Mouse (Mus musculus): ENCODE data around the gene Phykpl.

Phykpl gene

DNA sequence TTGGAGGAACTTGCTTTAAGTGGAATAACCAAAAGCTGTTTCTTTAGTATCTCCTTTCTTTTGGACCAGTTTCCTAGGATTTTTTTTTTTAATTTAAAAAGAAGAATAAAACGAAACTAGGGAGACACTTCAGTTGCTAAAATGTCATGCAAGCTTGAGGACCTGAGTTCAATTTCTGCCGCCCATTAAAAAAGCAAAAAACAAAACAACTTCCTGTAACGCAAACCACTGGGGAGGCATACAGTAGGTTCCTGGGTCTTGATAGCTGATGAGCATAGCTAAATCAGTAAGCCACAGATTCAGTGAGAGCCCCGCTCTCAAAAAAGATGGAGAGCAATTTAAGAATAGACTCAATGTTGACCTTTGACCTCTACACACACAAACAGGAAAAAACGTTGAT is 53.9 kb downstream of the Phykpl start:
- DNase-seq (ENCODE audit: extremely low read depth, insufficient read length, low spot score) = no peak

DNA sequence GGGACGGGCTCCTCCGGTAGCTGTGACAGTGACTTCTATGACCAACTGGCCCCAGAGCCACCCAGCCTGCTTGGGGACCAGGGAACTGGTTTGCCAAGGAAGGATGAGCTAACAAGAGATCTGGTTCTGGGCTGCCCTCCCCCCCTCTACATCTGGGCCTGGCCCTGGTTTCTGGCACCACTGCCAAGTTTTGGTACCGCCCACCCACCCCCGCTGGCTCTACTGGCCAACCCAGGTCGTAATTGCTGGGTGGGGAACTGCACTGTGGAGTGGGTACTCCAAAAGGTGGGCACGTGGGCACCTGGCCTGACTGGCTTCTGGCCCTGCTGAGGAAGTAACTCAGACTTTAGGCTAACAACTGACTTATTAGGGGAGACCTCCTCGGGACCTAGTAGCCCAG is 56.2 kb downstream of the Phykpl start:
- no peak for DNase-seq (ENCODE audit: extremely low read depth, insufficient read length, low spot score)

DNA sequence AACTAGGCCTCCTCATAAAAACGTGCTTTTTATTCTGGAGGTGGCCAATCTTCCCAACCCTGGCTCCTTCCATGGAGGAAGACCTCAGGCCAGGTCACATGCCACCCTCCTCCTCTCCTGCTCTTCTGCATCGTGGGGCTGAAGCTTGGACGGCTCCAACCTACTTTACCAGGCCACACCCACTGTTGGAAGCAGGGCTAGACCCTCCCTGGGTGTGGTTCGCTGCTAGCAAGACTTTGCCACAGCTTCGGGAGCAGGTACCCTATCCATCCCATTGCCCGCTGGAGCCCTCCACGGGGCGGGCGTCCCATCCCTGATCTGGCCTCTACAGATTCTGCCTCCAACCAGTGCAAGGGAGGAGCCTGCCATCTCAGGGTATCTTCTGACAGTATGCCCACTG is 58.6 kb downstream of the Phykpl start:
- DNase-seq (ENCODE audit: extremely low read depth, insufficient read length, low spot score) = no peak

DNA sequence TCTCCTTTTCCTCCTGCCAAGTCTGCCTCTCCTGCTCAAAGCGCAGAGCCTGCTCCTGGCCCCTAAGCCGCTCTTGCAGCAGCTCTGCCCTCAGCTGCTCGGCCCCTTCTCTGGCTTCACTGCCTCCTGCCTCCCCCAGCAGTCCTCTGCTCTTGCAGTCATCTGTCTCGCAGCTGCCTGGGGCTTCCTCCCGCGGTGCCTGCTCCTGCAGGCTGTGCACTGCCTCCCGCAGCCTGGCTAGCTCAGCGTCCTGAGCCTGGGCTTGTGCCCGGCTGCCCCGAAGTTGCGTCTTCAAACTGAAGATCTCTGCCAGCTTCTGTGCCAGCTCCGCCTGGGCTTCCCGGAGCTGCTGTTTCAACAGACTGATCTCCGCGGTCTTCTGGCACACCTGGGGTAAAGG is 59.2 kb downstream of the Phykpl start:
- no peak for DNase-seq (ENCODE audit: extremely low read depth, insufficient read length, low spot score)

DNA sequence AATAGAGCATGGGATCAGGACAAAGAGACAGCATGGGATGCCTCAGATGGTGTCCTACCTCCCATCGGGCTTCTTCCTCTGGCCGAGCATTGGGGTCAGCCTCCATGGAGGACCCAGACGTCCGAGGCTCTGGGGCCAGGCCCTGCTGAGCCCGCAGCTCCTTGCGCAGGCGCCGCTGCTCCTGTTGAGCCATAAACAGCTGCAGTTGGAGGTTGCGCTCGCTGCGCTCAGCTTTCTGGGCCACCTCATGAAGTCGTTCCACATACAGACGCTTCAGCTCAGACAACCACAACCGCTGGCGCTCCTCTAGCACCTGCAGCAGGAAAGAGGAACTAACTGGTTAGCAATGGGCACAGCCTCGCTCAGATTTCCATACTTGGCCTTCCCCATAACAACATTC is 59.7 kb downstream of the Phykpl start:
- DNase-seq (ENCODE audit: extremely low read depth, insufficient read length, low spot score) = no peak

DNA sequence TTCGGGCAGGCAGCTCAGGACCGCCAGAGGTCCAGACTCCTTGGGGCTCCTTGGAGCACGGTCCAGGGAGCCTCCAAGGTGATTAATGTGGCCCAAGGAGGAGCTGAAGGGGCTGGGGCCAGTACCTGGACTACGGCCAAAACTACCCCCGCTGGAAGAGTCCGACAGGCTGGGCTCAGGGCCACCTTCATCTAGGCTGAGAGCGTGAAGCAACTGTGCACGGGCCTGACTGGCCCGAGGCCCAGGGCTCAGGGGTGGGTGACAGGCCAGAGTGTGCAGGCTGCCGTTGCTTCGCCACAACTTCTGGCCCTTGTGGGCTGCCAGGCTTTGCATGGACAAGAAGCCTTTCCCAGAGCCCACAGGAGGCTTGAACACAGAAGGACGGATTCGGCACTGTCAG is 60.7 kb downstream of the Phykpl start:
- no peak for DNase-seq (ENCODE audit: extremely low read depth, insufficient read length, low spot score)

DNA sequence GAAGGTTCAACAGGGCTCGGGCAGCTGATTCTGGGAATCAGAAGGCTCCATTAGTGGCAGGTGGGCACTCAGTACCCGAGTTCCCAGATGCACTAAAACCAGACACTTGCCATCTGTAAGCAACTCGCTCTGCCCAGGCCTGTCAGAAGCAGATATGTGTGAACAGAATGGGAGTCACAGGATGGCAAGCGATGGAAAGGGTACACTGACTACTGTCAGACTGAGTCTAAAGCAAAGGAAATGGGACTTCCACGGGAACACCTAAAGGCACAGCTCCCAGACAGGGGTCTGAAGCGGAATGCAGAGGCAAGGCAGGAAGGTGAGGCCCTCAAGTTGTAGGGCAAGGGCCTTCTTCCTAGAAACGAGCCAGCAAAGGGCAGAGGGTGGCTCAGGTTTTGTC is 61.7 kb downstream of the Phykpl start:
- no peak for DNase-seq (ENCODE audit: extremely low read depth, insufficient read length, low spot score)

DNA sequence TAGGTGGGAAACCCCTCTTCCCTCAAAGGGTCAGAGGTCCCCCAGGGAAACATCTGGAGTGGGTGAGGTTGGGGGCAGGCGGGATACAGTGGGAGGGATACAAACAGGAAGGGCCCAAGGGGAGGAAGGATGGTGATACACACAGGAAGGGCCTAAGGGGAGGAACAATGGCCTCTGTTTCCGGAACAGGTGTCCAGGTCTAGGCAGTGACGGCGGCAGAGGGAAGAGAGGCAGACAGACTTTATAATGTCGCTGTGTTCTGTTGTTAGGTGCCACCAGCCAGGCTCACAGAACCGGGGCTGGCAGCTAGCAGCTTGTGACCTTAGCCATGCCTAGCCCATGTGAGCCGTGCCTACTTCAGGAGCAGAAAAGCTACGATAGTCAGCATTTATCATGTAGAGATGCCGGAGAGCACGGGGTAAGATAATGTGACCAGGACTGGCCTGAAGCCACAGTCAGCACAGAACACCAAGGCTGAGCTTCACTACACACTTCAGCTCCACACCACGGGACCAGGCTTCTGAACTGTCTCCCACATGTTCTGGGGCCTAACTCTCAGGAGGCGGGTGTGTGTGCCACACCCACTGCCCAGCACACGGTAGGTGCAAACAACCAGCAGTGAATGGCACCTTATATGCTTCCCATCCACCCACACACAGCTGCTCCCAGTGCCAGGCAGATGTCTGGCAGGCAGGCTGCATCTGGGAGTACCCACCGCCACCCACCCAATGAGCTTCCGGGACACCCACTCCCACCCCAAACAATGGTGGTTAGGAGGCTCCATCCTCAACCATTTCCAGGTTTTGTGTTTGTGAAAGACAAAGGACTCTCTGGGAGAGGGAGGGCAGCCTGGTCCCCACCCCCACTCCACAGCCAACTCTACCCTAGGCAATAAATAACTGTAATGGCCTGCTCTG is 62.5 kb downstream of the Phykpl start:
- DNase-seq (ENCODE audit: extremely low read depth, insufficient read length, low spot score) = no peak

DNA sequence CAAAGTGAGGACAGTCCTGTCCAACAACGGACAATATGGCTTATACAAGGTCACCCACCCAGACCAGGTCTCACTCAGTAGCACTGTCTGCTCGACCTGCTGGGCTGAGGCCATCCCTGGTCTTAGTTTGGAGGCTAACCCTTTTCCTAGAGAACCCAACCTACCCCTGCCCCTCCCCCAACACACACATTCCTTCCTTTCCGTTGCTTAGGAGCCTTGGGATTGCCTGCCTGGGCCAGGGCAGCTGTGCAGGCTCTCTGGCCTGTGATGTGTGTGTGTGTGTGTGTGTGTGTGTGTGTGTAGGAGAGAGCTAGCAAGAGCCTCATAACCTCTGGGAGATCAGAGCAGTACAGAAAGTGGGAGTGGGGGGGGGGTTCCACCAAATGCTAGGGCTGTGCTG is 64.0 kb downstream of the Phykpl start:
- DNase-seq (ENCODE audit: extremely low read depth, insufficient read length, low spot score) = no peak

DNA sequence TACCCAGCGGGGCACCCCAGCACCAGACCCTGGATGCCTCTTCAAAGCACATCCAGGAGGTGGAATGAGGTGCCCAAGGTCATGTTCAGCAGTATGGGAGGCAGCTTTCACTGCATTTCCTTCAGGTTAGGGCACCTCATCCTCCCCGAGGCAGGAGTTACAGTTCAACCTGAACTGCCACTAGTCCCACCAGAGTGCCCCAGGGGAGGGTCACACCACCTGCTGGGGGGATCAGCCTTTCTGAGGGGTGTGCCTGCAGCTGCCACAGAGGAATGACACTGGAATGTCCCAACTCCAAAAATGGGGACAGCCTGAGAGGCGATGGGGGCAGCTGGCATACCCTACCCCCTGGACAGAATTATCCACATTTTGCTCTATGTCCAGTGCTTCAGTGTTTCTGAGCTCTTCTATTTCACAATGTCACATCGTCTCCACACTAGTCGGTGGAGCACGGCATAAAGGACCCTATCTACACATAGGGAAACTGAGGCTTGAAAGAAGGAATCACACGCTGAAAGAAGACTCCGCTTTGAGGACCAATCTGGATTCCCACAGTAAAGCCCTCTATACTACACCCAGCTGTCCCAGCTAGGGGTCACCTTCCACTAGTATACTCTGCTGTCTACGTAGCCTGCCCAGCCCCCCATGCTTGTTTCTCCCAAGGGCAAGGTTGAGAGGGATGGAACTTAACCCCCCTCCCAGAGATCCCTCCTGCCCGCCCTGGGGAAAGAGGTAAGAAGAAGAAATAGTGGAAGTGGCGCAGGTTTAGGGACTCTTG is 64.7 kb downstream of the Phykpl start:
- no peak for DNase-seq (ENCODE audit: extremely low read depth, insufficient read length, low spot score)

DNA sequence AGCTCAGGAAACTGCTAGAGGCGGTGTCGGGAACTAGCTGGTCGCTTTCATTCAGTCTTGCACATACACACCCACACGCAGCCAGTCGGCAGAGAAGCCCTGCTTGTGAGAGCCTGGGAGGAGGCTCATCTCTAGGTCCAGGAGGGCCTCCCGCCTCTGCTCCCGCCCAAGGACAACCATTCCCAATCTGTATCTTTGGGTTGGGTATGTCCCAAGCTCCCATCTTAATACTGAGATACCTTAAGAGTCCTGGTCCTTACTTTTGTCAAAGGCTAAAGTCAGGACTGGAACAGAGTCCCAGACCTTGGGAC is 65.3 kb downstream of the Phykpl start:
- DNase-seq (ENCODE audit: extremely low read depth, insufficient read length, low spot score) = peak; percentile 47

DNA sequence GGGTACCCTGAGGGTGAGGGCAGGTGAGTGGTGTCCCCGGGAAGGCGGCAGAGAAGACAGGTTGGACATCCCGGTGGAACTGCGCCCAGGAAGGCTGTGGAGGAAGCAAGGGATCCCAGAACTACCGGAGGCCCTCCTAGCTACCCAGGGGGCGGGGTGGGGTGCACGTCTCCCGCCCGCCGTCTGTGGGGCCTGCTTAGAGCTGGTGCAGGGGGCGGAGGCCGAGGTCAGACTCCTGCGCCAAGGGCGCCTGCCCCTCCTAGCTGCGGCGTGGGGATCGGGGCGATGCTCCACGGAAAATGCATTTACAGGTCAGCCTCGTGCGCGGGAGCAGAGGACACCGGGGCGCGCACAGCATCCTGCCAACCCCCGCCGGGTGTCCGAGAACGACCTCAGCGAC is 65.7 kb downstream of the Phykpl start:
- no peak for DNase-seq (ENCODE audit: extremely low read depth, insufficient read length, low spot score)

DNA sequence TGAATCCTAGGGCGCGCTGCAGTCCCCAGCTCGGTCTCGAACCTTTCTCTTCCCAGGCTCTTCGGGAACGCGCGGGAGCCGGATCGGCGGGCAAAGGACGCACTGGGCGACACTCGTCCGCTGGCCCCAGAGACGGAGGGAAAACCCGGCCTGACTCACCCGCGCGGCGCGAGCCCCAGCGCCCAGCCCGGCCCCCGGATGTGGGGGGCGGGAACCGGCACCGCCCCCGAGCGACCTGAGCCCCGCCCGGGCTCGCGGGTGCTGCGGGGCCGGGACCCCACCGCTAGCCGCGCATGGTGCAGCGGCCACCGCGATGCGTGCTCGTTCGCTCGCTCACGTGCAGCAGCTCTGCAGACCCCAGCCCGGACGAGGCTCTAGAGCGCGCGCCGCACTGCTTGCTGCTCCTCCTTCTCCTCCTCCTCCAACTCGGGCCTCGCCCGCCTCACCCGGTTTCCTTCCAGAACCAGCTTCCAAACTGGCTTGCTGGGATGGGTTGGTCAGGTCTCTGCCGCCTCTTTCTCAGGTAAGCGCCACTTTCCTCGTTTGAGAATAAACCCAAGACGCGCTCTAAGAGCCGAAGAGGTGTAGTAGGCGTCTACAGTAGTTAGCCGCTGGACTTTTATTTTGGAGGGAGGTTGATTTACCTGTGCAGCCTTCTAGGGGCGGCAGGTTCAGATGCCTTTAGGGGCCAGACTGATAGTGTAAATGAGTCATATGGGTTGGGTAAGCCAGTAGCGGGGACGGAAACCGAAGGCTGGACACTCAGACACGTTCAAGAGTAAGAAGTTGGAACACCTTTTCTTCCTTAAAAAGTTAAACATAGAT is 66.3 kb downstream of the Phykpl start, which contains the start of the genes N4bp3 and D930048N14Rik:
Gene N4bp3 (minus strand): TSS at position 152 of the 825 bp plus-strand sequence.
Gene D930048N14Rik (plus strand): TSS at position 264 of the 825 bp plus-strand sequence.
- DNase-seq (ENCODE audit: extremely low read depth, insufficient read length, low spot score) = peak; percentile 88

DNA sequence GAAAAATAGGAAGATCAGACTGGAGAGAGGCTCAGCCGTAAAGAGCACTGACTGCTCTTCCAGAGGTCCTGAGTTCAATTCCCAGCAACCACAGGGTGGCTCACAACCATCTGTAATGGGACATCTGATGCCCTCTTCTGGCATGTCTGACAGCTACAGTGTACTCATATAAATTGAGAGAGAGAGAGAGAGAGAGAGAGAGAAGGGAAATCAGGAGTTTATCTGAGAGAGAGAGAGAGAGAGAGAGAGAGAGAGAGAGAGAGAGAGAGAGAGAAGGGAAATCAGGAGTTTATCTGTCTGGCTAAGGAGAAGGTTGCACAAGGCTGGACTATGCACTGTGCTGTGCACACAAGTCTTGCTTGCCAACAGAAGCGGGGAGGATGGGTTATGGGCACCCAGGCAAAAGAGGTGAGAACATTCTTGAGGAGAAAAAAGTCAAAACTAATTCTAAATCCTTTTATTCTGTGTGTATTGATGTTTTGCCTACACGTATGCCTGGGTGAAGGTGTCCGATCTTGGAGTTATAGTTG is 68.4 kb downstream of the Phykpl start:
- no peak for DNase-seq (ENCODE audit: extremely low read depth, insufficient read length, low spot score)

DNA sequence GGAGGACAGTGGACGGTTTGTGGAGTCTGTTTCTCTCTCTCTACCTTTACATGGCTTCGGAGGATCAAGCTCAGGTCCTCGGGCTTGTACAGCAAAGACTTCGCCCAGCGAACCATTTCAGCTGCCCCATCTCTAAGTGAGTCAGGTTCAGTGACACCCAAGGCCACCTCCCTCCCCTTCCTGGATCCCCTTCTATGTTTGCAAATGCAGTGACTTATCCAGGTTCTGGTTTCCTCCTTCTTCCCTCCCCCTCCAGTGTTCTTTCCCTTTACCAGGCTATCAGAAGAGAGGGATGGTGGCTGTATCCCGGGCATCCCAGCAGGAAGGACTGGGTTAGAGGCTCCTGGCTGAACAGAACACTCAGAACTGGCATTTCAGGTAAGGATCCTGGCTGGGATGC is 69.2 kb downstream of the Phykpl start:
- DNase-seq (ENCODE audit: extremely low read depth, insufficient read length, low spot score) = no peak

All from 3134 (cell line).